Mouse (Mus musculus) ES-Bruce4 (cell line): ENCODE measurements at regions not wholly inside any gene's neighbourhood (a gene's known extent, or its start where the extent isn't known, plus 50 kb on each side); places are given as distances from the start of the nearest gene placed in this dataset.

ENCODE experiments used
- H3K27ac ChIP-seq: 2 replicates; pipeline ENCODE4 v1.5.1; 2012; ENCODE audit warnings: low read length, inconsistent platforms; ENCODE audit not compliant: insufficient read depth
- H3K27me3 ChIP-seq: 2 replicates; pipeline ENCODE4 v1.6.1; 2012; ENCODE audit warnings: mild to moderate bottlenecking, low read length, inconsistent platforms; ENCODE audit not compliant: control insufficient read depth, poor library complexity, insufficient read depth, severe bottlenecking
- H3K36me3 ChIP-seq: 2 replicates; pipeline ENCODE4 v1.6.1; 2012; ENCODE audit warnings: inconsistent platforms, mild to moderate bottlenecking, low read length, moderate library complexity; ENCODE audit not compliant: control insufficient read depth, poor library complexity, insufficient read depth, severe bottlenecking
- H3K4me1 ChIP-seq: one replicate; pipeline ENCODE4 v1.8.1; 2011; ENCODE audit warnings: low read length; ENCODE audit not compliant: control insufficient read depth, insufficient read depth
- H3K4me3 ChIP-seq: 2 replicates; pipeline ENCODE4 v1.5.1; 2011; ENCODE audit warnings: low read depth, mild to moderate bottlenecking, low read length
- H3K9ac ChIP-seq: 2 replicates; pipeline ENCODE4 v1.6.1; 2012; ENCODE audit warnings: low read depth, mild to moderate bottlenecking, inconsistent platforms; ENCODE audit not compliant: poor library complexity, severe bottlenecking
- H3K9me3 ChIP-seq: replicated peaks from 2 replicates; pipeline ENCODE4 v1.6.1; 2012; ENCODE audit warnings: mild to moderate bottlenecking, low read length, inconsistent platforms; ENCODE audit not compliant: control insufficient read depth, poor library complexity, insufficient read depth, severe bottlenecking
- CTCF ChIP-seq: IDR thresholded peaks from one replicate; pipeline ENCODE4 v1.8.1; 2011; ENCODE audit warnings: low read depth, low read length
- EP300 ChIP-seq: IDR thresholded peaks from 2 replicates; pipeline ENCODE4 v1.6.1; 2011; ENCODE audit warnings: low read depth, low read length; ENCODE audit not compliant: insufficient read depth
- POLR2A ChIP-seq: IDR thresholded peaks from one replicate; pipeline ENCODE4 v1.8.1; 2011; ENCODE audit warnings: low read length; ENCODE audit not compliant: insufficient read depth

- H3K9me3 ChIP-seq = no peaks in the 10 kb centered on the region
- no peak overlapping the region for H3K4me3 ChIP-seq
- H3K36me3 ChIP-seq = no peaks in the 10 kb centered on the region
- no peak overlapping the region for H3K9ac ChIP-seq
- no peak overlapping the region for H3K27ac ChIP-seq
- TF ChIP-seq EP300 (no peak), CTCF (no peak), POLR2A (no peak)
- no peaks in the 10 kb centered on the region for H3K4me1 ChIP-seq
- no peaks in the 10 kb centered on the region for H3K27me3 ChIP-seq
These were observed 123.0 kb downstream of the Tbx18 start for GRCm38 (mm10) chr9:87607878-87608631.

GRCm38 (mm10) chr9:87575591-87575990 is 155.5 kb downstream of the Tbx18 start:
- H3K36me3 ChIP-seq = no peaks in the 10 kb centered on the region
- H3K9ac ChIP-seq = no peak overlapping the region
- H3K27ac ChIP-seq = no peak overlapping the region
- H3K4me1 ChIP-seq = no peaks in the 10 kb centered on the region
- H3K27me3 ChIP-seq = no peaks in the 10 kb centered on the region
- TF ChIP-seq POLR2A = no peak
- TF ChIP-seq EP300 = no peak
- no peak for TF ChIP-seq CTCF
- no peaks in the 10 kb centered on the region for H3K9me3 ChIP-seq
- H3K4me3 ChIP-seq = no peak overlapping the region

- no peak for TF ChIP-seq EP300
- TF ChIP-seq CTCF = no peak
- TF ChIP-seq POLR2A = no peak
- H3K9ac ChIP-seq = no peak overlapping the region
- H3K9me3 ChIP-seq = no peaks in the 10 kb centered on the region
- H3K4me3 ChIP-seq = no peak overlapping the region
- H3K4me1 ChIP-seq = no peaks in the 10 kb centered on the region
- no peaks in the 10 kb centered on the region for H3K27me3 ChIP-seq
- no peak overlapping the region for H3K27ac ChIP-seq
- no peaks in the 10 kb centered on the region for H3K36me3 ChIP-seq
These were observed 156.7 kb downstream of the Tbx18 start for GRCm38 (mm10) chr9:87574250-87574864.

DNA sequence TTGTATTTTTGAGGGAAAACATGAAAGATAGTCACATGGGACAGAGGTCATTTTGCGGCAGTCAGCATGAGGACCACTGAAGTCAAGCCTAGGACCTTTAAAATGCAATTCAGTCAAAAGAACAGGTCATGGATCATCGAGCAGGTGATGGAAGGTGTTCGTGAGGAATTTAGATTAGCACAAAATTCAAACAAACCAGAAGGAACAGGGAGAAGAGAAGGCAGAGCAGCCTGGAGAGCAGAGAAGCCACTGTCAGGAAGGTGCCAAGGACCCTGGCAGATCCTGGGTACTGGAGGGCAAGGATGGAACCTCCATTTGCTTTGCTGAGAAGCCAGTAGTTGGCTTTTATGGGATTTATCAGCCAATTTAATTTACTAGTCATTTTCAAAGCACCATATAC is 167.8 kb downstream of the Tbx18 start:
- Histone ChIP-seq H3K4me3 (no peak overlapping the region), H3K36me3 (no peaks in the 10 kb centered on the region), H3K4me1 (no peaks in the 10 kb centered on the region), H3K9ac (no peak overlapping the region), H3K27ac (no peak overlapping the region), H3K9me3 (no peaks in the 10 kb centered on the region), H3K27me3 (no peaks in the 10 kb centered on the region)
- TF ChIP-seq POLR2A = no peak

DNA sequence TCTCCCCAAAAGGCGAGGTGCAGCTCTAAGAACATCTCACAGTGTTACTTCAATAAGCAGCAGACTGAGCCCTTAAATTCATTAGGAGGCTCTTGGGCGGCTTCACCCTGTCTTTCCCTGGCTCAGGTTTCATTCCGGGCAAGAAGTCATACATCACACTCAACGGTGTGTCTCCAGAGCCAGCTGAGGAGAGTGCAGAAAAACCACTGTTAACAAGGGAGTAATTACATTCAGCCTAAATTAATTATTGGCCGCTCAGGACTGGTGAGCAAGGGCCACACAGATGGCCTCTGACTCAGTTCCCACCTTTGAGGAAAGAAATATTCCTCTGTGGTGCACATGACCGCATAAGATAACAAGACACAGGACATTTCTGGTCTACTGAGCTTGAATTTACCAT is 168.3 kb downstream of the Tbx18 start:
- Histone ChIP-seq H3K9me3 (no peaks in the 10 kb centered on the region), H3K9ac (no peak overlapping the region), H3K27ac (no peak overlapping the region), H3K4me1 (no peaks in the 10 kb centered on the region), H3K27me3 (no peaks in the 10 kb centered on the region), H3K4me3 (no peak overlapping the region), H3K36me3 (no peaks in the 10 kb centered on the region)
- TF ChIP-seq CTCF (no peak), EP300 (no peak), POLR2A (no peak)

DNA sequence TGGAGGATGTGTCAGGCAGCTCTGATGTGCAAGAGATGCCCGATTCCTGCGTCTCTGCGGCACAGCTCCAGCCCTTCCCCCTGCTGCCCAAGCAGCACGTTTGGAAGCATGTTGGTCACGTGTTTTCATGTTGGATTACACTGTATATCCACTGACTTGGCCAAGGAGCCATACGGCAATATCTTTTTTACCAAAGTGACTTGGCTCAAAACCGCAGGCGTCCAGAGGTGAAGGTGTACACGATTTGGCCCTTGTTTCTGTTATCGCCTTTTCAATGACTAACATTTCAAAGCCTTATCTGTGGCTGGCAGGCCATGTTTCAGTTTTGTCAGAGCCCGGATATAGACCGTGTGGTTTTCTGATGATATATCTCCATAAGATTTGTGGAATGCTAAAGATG is 173.2 kb downstream of the Tbx18 start:
- no peaks in the 10 kb centered on the region for H3K9me3 ChIP-seq
- H3K36me3 ChIP-seq = no peaks in the 10 kb centered on the region
- TF ChIP-seq CTCF (no peak), POLR2A (no peak), EP300 (no peak)
- no peak overlapping the region for H3K4me3 ChIP-seq
- no peaks in the 10 kb centered on the region for H3K27me3 ChIP-seq
- H3K4me1 ChIP-seq = no peaks in the 10 kb centered on the region
- H3K27ac ChIP-seq = no peak overlapping the region
- H3K9ac ChIP-seq = no peak overlapping the region
